Mouse (Mus musculus) myocyte (in vitro differentiated cells): ENCODE measurements around the gene Sco1.

Experiments used
- CEBPB ChIP-seq: IDR thresholded peaks from 2 replicates; pipeline ENCODE4 v1.6.1; 2011; ENCODE audit warnings: mild to moderate bottlenecking, moderate library complexity; ENCODE audit not compliant: poor library complexity, insufficient read depth, severe bottlenecking
- E2F4 ChIP-seq: IDR thresholded peaks from one replicate; pipeline ENCODE4 v1.6.1; 2011; ENCODE audit warnings: mild to moderate bottlenecking, control low read depth, moderate library complexity; ENCODE audit not compliant: insufficient read depth
- MAX ChIP-seq: IDR thresholded peaks from one replicate; pipeline ENCODE4 v1.6.1; 2011; ENCODE audit warnings: low read depth, mild to moderate bottlenecking, control low read depth
- MYOD1 ChIP-seq, 3 experiments: IDR thresholded peaks; one replicate each; pipeline ENCODE4 v1.6.1; 2011; ENCODE audit warnings: control low read depth in 2 of 3, low read depth in 2 of 3, mild to moderate bottlenecking in 2 of 3, moderate library complexity in 1 of 3; ENCODE audit not compliant: insufficient read length in 2 of 3, control insufficient read depth in 1 of 3
- MYOG ChIP-seq, 3 experiments: IDR thresholded peaks; one replicate each; pipeline ENCODE4 v1.6.1; 2011; ENCODE audit warnings: control low read depth in 2 of 3, low read depth in 2 of 3, mild to moderate bottlenecking in 2 of 3; ENCODE audit not compliant: insufficient read length in 2 of 3, control insufficient read depth in 1 of 3, insufficient read depth in 1 of 3
- POLR2A ChIP-seq: IDR thresholded peaks from one replicate; pipeline ENCODE4 v1.6.1; 2011; ENCODE audit warnings: low read depth, mild to moderate bottlenecking, control low read depth, moderate library complexity; ENCODE audit not compliant: insufficient read length
- POLR2AphosphoS2 ChIP-seq: IDR thresholded peaks from one replicate; pipeline ENCODE4 v1.6.1; 2011; ENCODE audit warnings: low read depth, control low read depth; ENCODE audit not compliant: insufficient read length
- REST ChIP-seq: IDR thresholded peaks from one replicate; pipeline ENCODE4 v1.6.1; 2011; ENCODE audit warnings: mild to moderate bottlenecking, control low read depth, moderate library complexity; ENCODE audit not compliant: insufficient read depth, insufficient read length
- SRF ChIP-seq: IDR thresholded peaks from one replicate; pipeline ENCODE4 v1.6.1; 2011; ENCODE audit warnings: low read depth; ENCODE audit not compliant: control insufficient read depth, insufficient read length
- TCF12 ChIP-seq: IDR thresholded peaks from one replicate; pipeline ENCODE4 v1.6.1; 2011; ENCODE audit warnings: mild to moderate bottlenecking, control low read depth; ENCODE audit not compliant: poor library complexity, insufficient read depth, severe bottlenecking
- USF1 ChIP-seq: IDR thresholded peaks from one replicate; pipeline ENCODE4 v1.6.1; 2011; ENCODE audit warnings: low read depth, mild to moderate bottlenecking, control low read depth, moderate library complexity

DNA sequence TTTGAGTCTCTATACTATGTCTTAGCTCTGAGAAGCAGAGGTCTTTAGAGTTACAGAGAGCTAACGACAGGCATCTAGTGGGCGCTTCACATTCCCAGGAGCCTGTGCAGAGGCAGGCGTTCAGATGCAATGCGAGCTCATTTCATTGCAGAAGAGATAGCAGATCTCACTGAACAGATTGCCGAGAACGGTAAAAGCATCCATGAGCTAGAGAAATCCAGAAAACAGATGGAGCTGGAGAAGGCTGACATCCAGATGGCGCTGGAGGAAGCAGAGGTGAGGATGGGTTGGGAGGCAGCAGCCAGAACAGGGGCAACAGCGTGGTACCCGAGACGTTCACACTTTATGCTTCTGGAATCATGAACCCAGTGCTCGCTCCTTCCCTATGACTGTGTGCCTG lies 46.0 kb downstream of the Sco1 start:
- TF ChIP-seq POLR2A (peak; percentile 46), USF1 (no peak), SRF (no peak), CEBPB (no peak), MYOG (IDR thresholded peaks at IDR 0.05; ENCODE audit: control insufficient read depth in 1 of 3, insufficient read depth in 1 of 3, insufficient read length in 2 of 3, low read depth in 2 of 3) (no peak), TCF12 (no peak), MAX (no peak), REST (no peak), MYOD1 (IDR thresholded peaks at IDR 0.05; ENCODE audit: control insufficient read depth in 1 of 3, insufficient read length in 2 of 3, low read depth in 2 of 3) (no peak), POLR2AphosphoS2 (peak; percentile 88), E2F4 (no peak)
